Mouse (Mus musculus): ENCODE data around the gene Crocc. TPM values are rescaled to one million over a fixed set of nuclear protein-coding genes. Genes with fewer than 3 reads are reported as not detected.

Gene Crocc
- polyA plus RNA-seq, 1 experiment from 2014 or later: 11.0 TPM

GRCm38 (mm10) chr4:141064104-141064659 is 3.8 kb upstream of the Crocc start:
- 85% methylated on average over 4 of the region's 4 CpGs for WGBS
- Histone ChIP-seq H3K4me1 (peaks cover 20% of the 10 kb centered on the region), H3K4me3 (no peak overlapping the region)

DNA sequence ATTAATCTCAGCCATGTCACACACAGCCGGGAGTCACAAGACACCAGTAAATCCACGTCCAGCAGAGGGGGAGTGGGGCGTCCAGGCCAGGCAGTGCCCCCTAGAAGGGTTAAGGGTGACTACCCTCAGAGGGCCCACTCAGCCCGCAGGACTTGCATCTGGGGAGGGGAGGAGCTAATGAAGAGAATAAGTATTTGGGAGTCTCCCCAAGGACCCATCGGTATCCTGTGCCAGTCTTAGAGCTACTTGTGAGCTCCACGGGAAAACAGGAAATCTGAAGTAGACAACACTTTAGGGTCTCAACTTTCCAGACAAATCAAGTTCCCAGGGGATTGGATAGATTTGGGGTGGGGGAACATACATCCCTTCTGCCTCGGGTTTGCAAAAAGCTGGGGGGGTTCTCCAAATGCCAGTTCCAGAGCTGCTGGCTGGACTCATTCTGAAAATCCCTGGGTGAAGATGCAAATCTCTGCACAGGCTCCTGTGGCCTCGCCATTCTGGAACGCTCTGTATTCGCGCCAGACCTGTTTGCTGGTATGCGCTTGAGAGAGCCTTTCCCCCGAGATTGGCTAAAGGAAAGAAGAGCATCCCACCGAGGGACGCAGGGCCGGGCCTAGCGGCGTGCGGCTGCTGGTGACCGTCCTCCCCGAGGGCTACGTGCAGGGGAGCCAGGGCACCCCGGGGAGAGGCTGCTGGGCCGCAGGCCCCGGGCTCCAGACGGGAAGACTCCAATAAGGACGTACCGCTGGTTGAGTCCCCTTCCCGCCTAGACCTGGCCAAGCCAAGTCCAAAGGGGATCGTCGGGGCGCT is 529 bp downstream of the Crocc start:
- DNase-seq (ENCODE audit: low spot score): peak; percentile 35

More at GRCm38 (mm10) chr4:141064104-141064659, 3.8 kb upstream of the Crocc start:
- Histone ChIP-seq H3K27me3 (replicated peaks; ENCODE audit: low read depth, poor library complexity, severe bottlenecking) (no peaks in the 10 kb centered on the region), H3K36me3 (replicated peaks) (peaks cover 39% of the 10 kb centered on the region), H3K27ac (replicated peaks) (no peak overlapping the region), H3K9me3 (no peaks in the 10 kb centered on the region)
- DNase-seq (ENCODE audit: low spot score): no peak

GRCm38 (mm10) chr4:141058835-141059234 is 1.5 kb downstream of the Crocc start:
- H3K4me1 ChIP-seq: peaks cover 33% of the 10 kb centered on the region
- H3K4me3 ChIP-seq: peak overlapping the region; percentile 69
- 81% methylated on average over 9 of the region's 9 CpGs for WGBS
- H3K9me3 ChIP-seq: no peaks in the 10 kb centered on the region
- DNase-seq (ENCODE audit: low spot score): no peak
- no peaks in the 10 kb centered on the region for H3K27me3 ChIP-seq (replicated peaks; ENCODE audit: low read depth, poor library complexity, severe bottlenecking)
- H3K36me3 ChIP-seq (replicated peaks): peaks cover 42% of the 10 kb centered on the region
- peak overlapping the region; percentile 41 for H3K27ac ChIP-seq (replicated peaks)

More for the DNA sequence above, 529 bp downstream of the Crocc start:
- Histone ChIP-seq H3K36me3 (replicated peaks) (peaks cover 33% of the 10 kb centered on the region), H3K27me3 (replicated peaks; ENCODE audit: low read depth, poor library complexity, severe bottlenecking) (no peaks in the 10 kb centered on the region), H3K4me1 (peaks cover 26% of the 10 kb centered on the region), H3K4me3 (peak overlapping the region; percentile 69), H3K9me3 (no peaks in the 10 kb centered on the region), H3K27ac (replicated peaks) (peak overlapping the region; percentile 97)
- 1% methylated on average over 32 of the region's 32 CpGs for WGBS

- WGBS: 96% methylated on average over 10 of the region's 10 CpGs
- peaks cover 52% of the 10 kb centered on the region for H3K36me3 ChIP-seq (replicated peaks)
- DNase-seq (ENCODE audit: low spot score): no peak
- no peak overlapping the region for H3K27ac ChIP-seq (replicated peaks)
- H3K27me3 ChIP-seq (replicated peaks; ENCODE audit: low read depth, poor library complexity, severe bottlenecking): no peaks in the 10 kb centered on the region
- peaks cover 49% of the 10 kb centered on the region for H3K4me1 ChIP-seq
- no peak overlapping the region for H3K4me3 ChIP-seq
- H3K9me3 ChIP-seq: no peaks in the 10 kb centered on the region
Measured at GRCm38 (mm10) chr4:141056970-141057369, 3.4 kb downstream of the Crocc start.

- Histone ChIP-seq H3K36me3 (replicated peaks) (peaks cover 79% of the 10 kb centered on the region), H3K27me3 (replicated peaks; ENCODE audit: low read depth, poor library complexity, severe bottlenecking) (no peaks in the 10 kb centered on the region), H3K9me3 (no peaks in the 10 kb centered on the region), H3K27ac (replicated peaks) (peak overlapping the region; percentile 79), H3K4me1 (peaks cover 48% of the 10 kb centered on the region), H3K4me3 (peak overlapping the region; percentile 41)
- peak; percentile 64 for DNase-seq (ENCODE audit: low spot score)
- 17% methylated on average over 17 of the region's 17 CpGs for WGBS
Measured at GRCm38 (mm10) chr4:141053568-141054161, 6.7 kb downstream of the Crocc start.

DNA sequence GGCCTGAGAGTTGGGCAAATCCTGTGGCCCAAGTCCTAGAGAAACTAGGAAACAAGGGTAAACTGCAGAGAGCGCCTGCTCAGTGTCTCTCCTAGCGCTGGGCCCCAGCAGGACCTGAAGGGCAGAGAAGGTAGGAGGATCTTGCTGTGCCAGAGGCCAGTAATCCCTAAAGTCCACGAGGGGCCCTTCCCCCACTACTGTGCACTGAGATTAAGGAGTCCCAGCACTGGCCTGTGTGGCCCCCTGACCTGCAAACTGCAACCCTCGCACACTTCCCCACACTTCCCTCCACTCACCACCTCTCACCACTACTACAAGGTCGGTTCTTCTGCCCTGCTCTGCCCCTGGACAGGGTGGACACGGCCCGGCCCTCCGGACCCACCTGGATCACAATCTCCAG is 7.2 kb downstream of the Crocc start:
- 39% methylated on average over 8 of the region's 8 CpGs for WGBS
- peaks cover 52% of the 10 kb centered on the region for H3K4me1 ChIP-seq
- H3K4me3 ChIP-seq: peak overlapping the region; percentile 41
- peaks cover 84% of the 10 kb centered on the region for H3K36me3 ChIP-seq (replicated peaks)
- no peak for DNase-seq (ENCODE audit: low spot score)
- no peaks in the 10 kb centered on the region for H3K9me3 ChIP-seq
- H3K27me3 ChIP-seq (replicated peaks; ENCODE audit: low read depth, poor library complexity, severe bottlenecking): no peaks in the 10 kb centered on the region
- peak overlapping the region; percentile 79 for H3K27ac ChIP-seq (replicated peaks)

GRCm38 (mm10) chr4:141052442-141052841 is 7.9 kb downstream of the Crocc start:
- WGBS: 89% methylated on average over 12 of the region's 12 CpGs
- H3K27ac ChIP-seq (replicated peaks): no peak overlapping the region; the same call in 1 of the 2 replicates
- H3K9me3 ChIP-seq: no peaks in the 10 kb centered on the region
- no peak overlapping the region for H3K4me3 ChIP-seq
- DNase-seq (ENCODE audit: low spot score): no peak
- H3K36me3 ChIP-seq (replicated peaks): peaks cover 84% of the 10 kb centered on the region
- H3K27me3 ChIP-seq (replicated peaks; ENCODE audit: low read depth, poor library complexity, severe bottlenecking): no peaks in the 10 kb centered on the region
- peaks cover 54% of the 10 kb centered on the region for H3K4me1 ChIP-seq

- 0 out of 2 replicates have a peak overlapping the region, but pooled peaks have one; percentile 11 for H3K4me3 ChIP-seq
- peaks cover 67% of the 10 kb centered on the region for H3K4me1 ChIP-seq
- peaks cover 81% of the 10 kb centered on the region for H3K36me3 ChIP-seq (replicated peaks)
- no peaks in the 10 kb centered on the region for H3K27me3 ChIP-seq (replicated peaks; ENCODE audit: low read depth, poor library complexity, severe bottlenecking)
- DNase-seq (ENCODE audit: low spot score): peak; percentile 74
- 50% methylated on average over 4 of the region's 4 CpGs for WGBS
- H3K27ac ChIP-seq (replicated peaks): peak overlapping the region; percentile 58
- H3K9me3 ChIP-seq: no peaks in the 10 kb centered on the region
Measured at GRCm38 (mm10) chr4:141049476-141049835, 10.9 kb downstream of the Crocc start.

- H3K27me3 ChIP-seq (replicated peaks; ENCODE audit: low read depth, poor library complexity, severe bottlenecking): no peaks in the 10 kb centered on the region
- peaks cover 81% of the 10 kb centered on the region for H3K36me3 ChIP-seq (replicated peaks)
- DNase-seq (ENCODE audit: low spot score): no peak
- 80% methylated on average over 17 of the region's 17 CpGs for WGBS
- H3K4me3 ChIP-seq: 0 out of 2 replicates have a peak overlapping the region, but pooled peaks have one; percentile 11
- peak overlapping the region; percentile 58 for H3K27ac ChIP-seq (replicated peaks)
- H3K9me3 ChIP-seq: no peaks in the 10 kb centered on the region
- peaks cover 62% of the 10 kb centered on the region for H3K4me1 ChIP-seq
Measured at GRCm38 (mm10) chr4:141048810-141049475, 11.4 kb downstream of the Crocc start.

DNA sequence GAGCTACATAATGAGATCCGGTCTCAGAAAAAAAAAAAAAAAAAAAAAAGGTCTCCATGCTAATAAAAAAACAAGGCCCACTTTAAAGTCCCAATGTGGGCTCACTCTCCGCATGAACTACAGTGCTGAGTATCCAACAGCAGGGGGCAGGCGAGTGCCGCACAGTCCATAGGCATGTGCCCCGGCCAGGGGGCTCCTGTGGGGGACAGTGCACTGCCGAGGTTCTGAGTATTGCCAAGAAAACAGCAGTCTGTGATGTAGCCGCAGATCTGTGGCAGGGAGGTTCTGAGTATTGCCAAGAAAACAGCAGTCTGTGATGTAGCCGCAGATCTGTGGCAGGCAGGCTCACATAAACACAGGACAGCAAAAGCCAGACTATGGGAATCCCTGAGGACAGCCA is 15.5 kb downstream of the Crocc start:
- H3K36me3 ChIP-seq (replicated peaks): peaks cover 94% of the 10 kb centered on the region
- 23% methylated on average over 8 of the region's 8 CpGs for WGBS
- peak; percentile 79 for DNase-seq (ENCODE audit: low spot score)
- H3K4me3 ChIP-seq: peak overlapping the region; percentile 21; the same call in 1 of the 2 replicates
- peaks cover 38% of the 10 kb centered on the region for H3K4me1 ChIP-seq
- H3K9me3 ChIP-seq: no peaks in the 10 kb centered on the region
- no peaks in the 10 kb centered on the region for H3K27me3 ChIP-seq (replicated peaks; ENCODE audit: low read depth, poor library complexity, severe bottlenecking)
- no peak overlapping the region for H3K27ac ChIP-seq (replicated peaks)

DNA sequence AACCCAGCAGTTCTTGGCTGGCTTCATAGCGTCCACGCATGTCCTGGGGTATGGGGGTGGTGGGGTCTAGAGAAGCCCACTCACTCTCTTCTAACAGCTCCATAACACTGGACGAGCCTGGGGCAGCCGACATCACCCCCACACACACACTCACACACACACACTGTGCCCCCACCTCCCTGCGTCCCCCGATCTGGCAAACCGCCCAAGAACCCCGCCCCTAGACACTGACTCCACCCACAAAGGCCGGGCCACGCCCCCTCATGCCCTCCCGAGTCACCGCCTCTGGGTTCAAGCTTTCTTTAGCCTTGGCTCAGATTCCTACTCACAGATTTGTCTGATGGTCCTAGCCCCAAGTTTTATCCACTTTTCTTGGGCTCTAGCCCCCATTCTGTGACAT is 19.2 kb downstream of the Crocc start:
- H3K9me3 ChIP-seq: no peaks in the 10 kb centered on the region
- WGBS: 63% methylated on average over 12 of the region's 12 CpGs
- peaks cover 94% of the 10 kb centered on the region for H3K36me3 ChIP-seq (replicated peaks)
- H3K4me1 ChIP-seq: peaks cover 11% of the 10 kb centered on the region
- no peaks in the 10 kb centered on the region for H3K27me3 ChIP-seq (replicated peaks; ENCODE audit: low read depth, poor library complexity, severe bottlenecking)
- 0 out of 2 replicates have a peak overlapping the region, but pooled peaks have one; percentile 6 for H3K4me3 ChIP-seq
- DNase-seq (ENCODE audit: low spot score): no peak
- no peak overlapping the region; the same call in 1 of the 2 replicates for H3K27ac ChIP-seq (replicated peaks)
